Mouse (Mus musculus): ENCODE data around the gene Zfp536. TPM values are rescaled to one million over a fixed set of nuclear protein-coding genes. Genes with fewer than 3 reads are reported as not detected.

Gene Zfp536
- 0.70 and 0.81 TPM in 2 replicates for polyA plus RNA-seq (2012; rRNA removed)

DNA sequence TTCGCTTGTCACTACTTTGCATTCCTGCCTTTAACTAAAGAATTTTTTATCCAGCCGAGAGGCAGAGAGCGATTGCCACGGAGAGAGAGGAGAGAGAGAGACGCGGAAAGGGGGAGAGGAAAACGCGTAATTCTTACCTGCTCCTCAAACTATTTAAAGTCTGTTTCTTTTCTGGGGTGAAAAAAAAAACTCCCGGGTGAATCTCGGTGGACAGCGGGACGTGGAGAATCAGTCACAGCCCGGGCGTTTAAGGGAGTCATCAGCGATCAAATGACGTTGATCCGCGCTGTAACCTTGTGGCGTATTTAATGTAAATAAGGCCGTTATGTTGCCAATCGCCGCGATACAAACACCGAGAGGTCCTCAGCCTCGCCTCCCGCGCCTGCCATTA, at the start of gene Zfp536:
Zfp536 (minus strand) TSS at position 330 of the 391 bp plus-strand sequence.
- TF ChIP-seq CTCF (IDR thresholded peaks at IDR 0.05; ENCODE audit: extremely low read depth, insufficient read length, insufficient replicate concordance, low read depth, low read length), result no peak
- no peak for TF ChIP-seq POLR2A (IDR thresholded peaks at IDR 0.05; ENCODE audit: low read depth, low read length)
- no peaks in the 10 kb centered on the region for H3K4me1 ChIP-seq (ENCODE audit: control insufficient read depth, insufficient read depth, insufficient read length, low read length)
- WGBS, result 5% methylated on average over 27 of the region's 27 CpGs
- H3K4me3 ChIP-seq (ENCODE audit: low read depth, low read length), result peak within 1 kb of the TSS; percentile 57
- peaks cover 23% of the 10 kb centered on the region for H3K27me3 ChIP-seq (ENCODE audit: control insufficient read depth, insufficient read depth, low read length)
- no peak within 1 kb of the TSS for H3K27ac ChIP-seq (ENCODE audit: insufficient read depth, low read depth, low read length)
- H3K36me3 ChIP-seq (ENCODE audit: control insufficient read depth, insufficient read depth, low read length), result no peaks in the 10 kb centered on the region

- WGBS, result 38% methylated on average over 11 of the region's 11 CpGs
- no peaks in the 10 kb centered on the region for H3K4me1 ChIP-seq (ENCODE audit: control insufficient read depth, insufficient read depth, insufficient read length, low read length)
- no peak overlapping the region for H3K4me3 ChIP-seq (ENCODE audit: low read depth, low read length)
- H3K36me3 ChIP-seq (ENCODE audit: control insufficient read depth, insufficient read depth, low read length), result no peaks in the 10 kb centered on the region
- H3K27ac ChIP-seq (ENCODE audit: insufficient read depth, low read depth, low read length), result no peak overlapping the region
- no peaks in the 10 kb centered on the region for H3K27me3 ChIP-seq (ENCODE audit: control insufficient read depth, insufficient read depth, low read length)
- no peak for TF ChIP-seq CTCF (IDR thresholded peaks at IDR 0.05; ENCODE audit: extremely low read depth, insufficient read length, insufficient replicate concordance, low read depth, low read length)
- TF ChIP-seq POLR2A (IDR thresholded peaks at IDR 0.05; ENCODE audit: low read depth, low read length), result no peak
Observed at GRCm38 (mm10) chr7:37820670-37821301, 47.3 kb upstream of the Zfp536 start.

DNA sequence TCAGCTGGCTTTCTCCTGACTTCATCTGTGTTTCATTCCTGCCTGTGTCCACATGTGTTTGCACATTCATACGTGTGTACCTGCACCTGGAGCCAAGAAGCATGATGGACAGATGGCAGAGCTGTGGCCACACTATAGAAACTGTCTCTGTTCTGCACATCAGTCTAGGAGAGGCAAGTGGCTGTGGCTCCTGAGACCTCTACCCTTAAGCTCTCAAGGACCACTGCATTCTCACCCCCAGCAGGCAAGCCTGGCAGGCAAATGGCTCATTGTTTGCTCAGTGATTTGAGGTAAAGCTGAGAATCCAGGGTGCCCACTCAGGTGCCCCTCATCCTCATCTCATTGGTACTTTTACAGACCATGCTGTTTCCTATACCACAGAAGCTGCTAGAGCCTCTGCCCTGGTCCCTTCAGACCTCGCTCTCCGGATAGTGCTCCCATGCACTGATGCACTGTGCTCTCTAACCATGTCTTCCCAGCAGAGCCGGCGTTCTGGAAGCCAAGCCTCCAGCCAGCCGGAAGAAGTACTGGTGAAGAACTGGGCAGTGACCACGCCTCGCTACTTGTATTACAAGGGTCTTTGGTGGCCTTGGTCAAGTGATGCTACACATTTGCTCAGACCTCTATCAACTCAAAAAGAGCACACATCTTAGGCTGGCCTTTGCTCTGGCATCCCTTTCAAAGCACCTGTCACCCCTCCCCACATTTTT, 45.3 kb upstream of the Zfp536 start:
- TF ChIP-seq CTCF (IDR thresholded peaks at IDR 0.05; ENCODE audit: extremely low read depth, insufficient read length, insufficient replicate concordance, low read depth, low read length), result no peak
- TF ChIP-seq POLR2A (IDR thresholded peaks at IDR 0.05; ENCODE audit: low read depth, low read length), result no peak
- WGBS, result 87% methylated on average over 8 of the region's 8 CpGs
- Histone ChIP-seq H3K27me3 (ENCODE audit: control insufficient read depth, insufficient read depth, low read length) (no peaks in the 10 kb centered on the region), H3K4me3 (ENCODE audit: low read depth, low read length) (no peak overlapping the region), H3K27ac (ENCODE audit: insufficient read depth, low read depth, low read length) (no peak overlapping the region), H3K36me3 (ENCODE audit: control insufficient read depth, insufficient read depth, low read length) (no peaks in the 10 kb centered on the region), H3K4me1 (ENCODE audit: control insufficient read depth, insufficient read depth, insufficient read length, low read length) (no peaks in the 10 kb centered on the region)

DNA sequence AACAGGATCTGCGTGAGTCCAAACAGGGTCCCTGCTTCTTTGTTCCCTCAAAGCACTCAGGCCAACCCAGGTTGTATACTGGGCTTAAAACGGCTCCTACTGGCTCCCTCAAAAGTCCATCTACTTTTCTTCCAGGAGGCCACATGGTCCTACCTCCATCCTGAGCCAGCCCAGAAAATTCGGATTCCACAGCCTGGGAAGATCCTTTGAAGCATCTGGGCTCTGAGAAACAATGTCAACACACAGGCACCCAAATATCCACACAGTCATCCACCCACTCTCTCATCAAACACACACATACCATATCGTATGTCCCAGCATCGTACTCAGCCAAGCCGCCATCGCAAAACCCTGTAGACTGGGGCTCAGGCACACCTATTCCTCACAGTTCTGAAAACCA, 43.5 kb upstream of the Zfp536 start:
- Histone ChIP-seq H3K27me3 (ENCODE audit: control insufficient read depth, insufficient read depth, low read length) (no peaks in the 10 kb centered on the region), H3K4me3 (ENCODE audit: low read depth, low read length) (no peak overlapping the region), H3K27ac (ENCODE audit: insufficient read depth, low read depth, low read length) (no peak overlapping the region), H3K36me3 (ENCODE audit: control insufficient read depth, insufficient read depth, low read length) (no peaks in the 10 kb centered on the region), H3K4me1 (ENCODE audit: control insufficient read depth, insufficient read depth, insufficient read length, low read length) (no peaks in the 10 kb centered on the region)
- TF ChIP-seq CTCF (IDR thresholded peaks at IDR 0.05; ENCODE audit: extremely low read depth, insufficient read length, insufficient replicate concordance, low read depth, low read length), result no peak
- TF ChIP-seq POLR2A (IDR thresholded peaks at IDR 0.05; ENCODE audit: low read depth, low read length), result no peak
- WGBS, result 86% methylated on average over 7 of the region's 7 CpGs

GRCm38 (mm10) chr7:37814844-37815406, 41.5 kb upstream of the Zfp536 start:
- no peaks in the 10 kb centered on the region for H3K27me3 ChIP-seq (ENCODE audit: control insufficient read depth, insufficient read depth, low read length)
- no peak overlapping the region for H3K4me3 ChIP-seq (ENCODE audit: low read depth, low read length)
- no peaks in the 10 kb centered on the region for H3K36me3 ChIP-seq (ENCODE audit: control insufficient read depth, insufficient read depth, low read length)
- H3K27ac ChIP-seq (ENCODE audit: insufficient read depth, low read depth, low read length), result no peak overlapping the region
- TF ChIP-seq CTCF (IDR thresholded peaks at IDR 0.05; ENCODE audit: extremely low read depth, insufficient read length, insufficient replicate concordance, low read depth, low read length) (no peak), POLR2A (IDR thresholded peaks at IDR 0.05; ENCODE audit: low read depth, low read length) (no peak)
- no peaks in the 10 kb centered on the region for H3K4me1 ChIP-seq (ENCODE audit: control insufficient read depth, insufficient read depth, insufficient read length, low read length)
- WGBS, result 34% methylated on average over 8 of the region's 8 CpGs

GRCm38 (mm10) chr7:37813676-37814075, 40.2 kb upstream of the Zfp536 start:
- Histone ChIP-seq H3K27ac (ENCODE audit: insufficient read depth, low read depth, low read length) (no peak overlapping the region), H3K4me3 (ENCODE audit: low read depth, low read length) (no peak overlapping the region), H3K36me3 (ENCODE audit: control insufficient read depth, insufficient read depth, low read length) (no peaks in the 10 kb centered on the region), H3K4me1 (ENCODE audit: control insufficient read depth, insufficient read depth, insufficient read length, low read length) (no peaks in the 10 kb centered on the region), H3K27me3 (ENCODE audit: control insufficient read depth, insufficient read depth, low read length) (no peaks in the 10 kb centered on the region)
- WGBS, result 61% methylated on average over 10 of the region's 10 CpGs
- TF ChIP-seq CTCF (IDR thresholded peaks at IDR 0.05; ENCODE audit: extremely low read depth, insufficient read length, insufficient replicate concordance, low read depth, low read length), result no peak
- no peak for TF ChIP-seq POLR2A (IDR thresholded peaks at IDR 0.05; ENCODE audit: low read depth, low read length)

DNA sequence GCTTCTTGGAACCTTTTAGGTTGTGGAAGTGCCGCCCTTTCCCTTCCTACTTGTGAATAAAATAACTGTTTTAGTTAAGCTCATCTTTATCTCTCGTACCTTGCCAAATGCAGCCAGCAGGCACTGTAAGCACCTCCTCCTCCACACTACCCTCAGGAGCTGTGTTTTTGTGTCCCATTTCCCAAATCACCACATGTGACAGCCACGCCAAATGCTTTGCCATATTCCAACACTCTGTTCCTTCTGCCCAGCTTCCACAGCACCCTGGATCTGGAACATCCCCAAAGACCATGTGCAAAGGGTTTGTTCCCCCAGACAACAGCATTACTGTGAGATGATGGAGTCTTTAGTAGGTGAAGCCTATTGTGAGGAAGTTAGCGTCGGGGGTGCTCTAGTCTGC, 36.5 kb upstream of the Zfp536 start:
- no peaks in the 10 kb centered on the region for H3K4me1 ChIP-seq (ENCODE audit: control insufficient read depth, insufficient read depth, insufficient read length, low read length)
- TF ChIP-seq CTCF (IDR thresholded peaks at IDR 0.05; ENCODE audit: extremely low read depth, insufficient read length, insufficient replicate concordance, low read depth, low read length) (no peak), POLR2A (IDR thresholded peaks at IDR 0.05; ENCODE audit: low read depth, low read length) (no peak)
- WGBS, result 84% methylated on average over 5 of the region's 5 CpGs
- H3K27me3 ChIP-seq (ENCODE audit: control insufficient read depth, insufficient read depth, low read length), result no peaks in the 10 kb centered on the region
- no peak overlapping the region for H3K4me3 ChIP-seq (ENCODE audit: low read depth, low read length)
- no peak overlapping the region for H3K27ac ChIP-seq (ENCODE audit: insufficient read depth, low read depth, low read length)
- no peaks in the 10 kb centered on the region for H3K36me3 ChIP-seq (ENCODE audit: control insufficient read depth, insufficient read depth, low read length)
